ENCODE assay signal across 16 mouse cellular contexts in genomic region chr10:99552836-99553540, GRCm38 (mm10).
A peak's percentile ranks its signal among the peaks of the same experiment; 100 is the strongest.
DNase-seq lines count a peak whose midpoint lies in the region; ATAC-seq lines count a peak whose summit lies in the region.
"Had no signal": no experiment of that assay in that cellular context is flagged by ENCODE, and none has a peak within 500 bp of the region (broad histone marks: within the 10 kb centered on the region; RNA-seq: fewer than 3 reads in every experiment).

No protein-coding gene starts in this region.

- H3K27ac ChIP-seq in forebrain, embryonic 14.5 days (ENCODE audit: low read depth, low read length) = peak overlapping the region; percentile 67
- no peak overlapping the region for H3K27ac ChIP-seq in forebrain, embryonic 12.5 days
- H3K27ac ChIP-seq: heart, embryonic 13.5 days; liver, embryonic 15.5 days; midbrain, embryonic 12.5 days; neural tube, embryonic 12.5 days had no signal

- H3K4me3 ChIP-seq in forebrain, embryonic 14.5 days (ENCODE audit: low read depth, low read length) = no peak overlapping the region
- no peak overlapping the region for H3K4me3 ChIP-seq in forebrain, embryonic 12.5 days (replicated peaks)
- H3K4me3 ChIP-seq: heart, embryonic 13.5 days; liver, embryonic 15.5 days; midbrain, embryonic 12.5 days; neural tube, embryonic 12.5 days had no signal

- no peak overlapping the region for H3K9ac ChIP-seq in forebrain, embryonic 14.5 days (ENCODE audit: low read length)
- no peak overlapping the region for H3K9ac ChIP-seq in forebrain, embryonic 12.5 days
- H3K9ac ChIP-seq: heart, embryonic 13.5 days; liver, embryonic 15.5 days; midbrain, embryonic 12.5 days; neural tube, embryonic 12.5 days had no signal

- H3K4me2 ChIP-seq in forebrain, embryonic 14.5 days (ENCODE audit: low read length) = no peak overlapping the region
- no peak overlapping the region for H3K4me2 ChIP-seq in forebrain, embryonic 12.5 days
- H3K4me2 ChIP-seq: heart, embryonic 13.5 days; liver, embryonic 15.5 days; midbrain, embryonic 12.5 days; neural tube, embryonic 12.5 days had no signal

- no peaks in the 10 kb centered on the region for H3K36me3 ChIP-seq in forebrain, embryonic 14.5 days (ENCODE audit: control insufficient read depth, insufficient read depth, low read length)
- H3K36me3 ChIP-seq in forebrain, embryonic 12.5 days (replicated peaks) = no peaks in the 10 kb centered on the region
- H3K36me3 ChIP-seq: G1E; heart, embryonic 13.5 days; liver, embryonic 15.5 days; midbrain, embryonic 12.5 days; neural tube, embryonic 12.5 days had no signal

- no peaks in the 10 kb centered on the region for H3K9me3 ChIP-seq in forebrain, embryonic 14.5 days (replicated peaks; ENCODE audit: control insufficient read depth, low read length)
- H3K9me3 ChIP-seq in forebrain, embryonic 12.5 days = no peaks in the 10 kb centered on the region
- H3K9me3 ChIP-seq: heart, embryonic 13.5 days; liver, embryonic 15.5 days; midbrain, embryonic 12.5 days; neural tube, embryonic 12.5 days had no signal

- no peaks in the 10 kb centered on the region for H3K27me3 ChIP-seq in forebrain, embryonic 14.5 days (replicated peaks; ENCODE audit: control insufficient read depth, insufficient read depth, low read length)
- H3K27me3 ChIP-seq in forebrain, embryonic 12.5 days = no peaks in the 10 kb centered on the region
- H3K27me3 ChIP-seq: heart, embryonic 13.5 days; liver, embryonic 15.5 days; midbrain, embryonic 12.5 days; neural tube, embryonic 12.5 days had no signal

- WGBS in forebrain, embryonic 14.5 days = 78% methylated on average over 12 of the region's 12 CpGs
- 90% methylated on average over 12 of the region's 12 CpGs for WGBS in forebrain, embryonic 12.5 days

- DNase-seq in forebrain, embryonic 14.5 days (ENCODE audit: low spot score) = peak; percentile 89
- DNase-seq in layer of hippocampus, adult 11-12 months (ENCODE audit: low spot score) = peak; percentile 67
- no peak for DNase-seq in layer of hippocampus, postnatal 10 days (ENCODE audit: low spot score in 2 of 2)
- peak; percentile 80 for DNase-seq in brain, adult 2 months (ENCODE audit: low read depth, low spot score)
- DNase-seq in layer of hippocampus, adult 8-10 months (ENCODE audit: low spot score in 2 of 2) = peak; percentile 54 to 63
- DNase-seq in embryo, embryonic 11 days = no peak
- DNase-seq in urinary bladder, postnatal 25 days (ENCODE audit: low spot score) = no peak
- DNase-seq: adrenal gland, postnatal 25 days; kidney, adult 8-10 months; thymus, postnatal 14 days had no signal

- ATAC-seq in forebrain, embryonic 14.5 days = peak; percentile 92
- ATAC-seq in forebrain, embryonic 12.5 days (ENCODE audit: low FRiP score) = no peak

- peaks cover 3% of the 10 kb centered on the region; the same call in 1 of the 2 replicates for H3K4me1 ChIP-seq in forebrain, embryonic 14.5 days (ENCODE audit: control insufficient read depth, insufficient read depth, low read length)
- no peaks in the 10 kb centered on the region; the same call in 1 of the 2 replicates for H3K4me1 ChIP-seq in forebrain, embryonic 12.5 days
- H3K4me1 ChIP-seq: liver, embryonic 15.5 days; midbrain, embryonic 12.5 days; neural tube, embryonic 12.5 days had no signal

Comparison
In these comparisons a context has a peak if more than half of its experiments do, and no peak if none do; other contexts are left out.
1. DNase-seq: peak in forebrain, embryonic 14.5 days (single experiment), layer of hippocampus, adult 11-12 months (single experiment), brain, adult 2 months (single experiment) and layer of hippocampus, adult 8-10 months (2 of 2); none in layer of hippocampus, postnatal 10 days (0 of 2), embryo, embryonic 11 days (single experiment) and urinary bladder, postnatal 25 days (single experiment).